Mouse (Mus musculus) lung, postnatal 0 days (tissue): ENCODE results near the gene Kcne1l. TPM values are rescaled to one million over a fixed set of nuclear protein-coding genes. Genes with fewer than 3 reads are reported as not detected.

Source experiments
- ATAC-seq: fragments of 200-750 bp; cut with Nextera tagmentation; 2 replicates; pipeline ENCODE4 v1.8.0; 2017; ENCODE audit warnings: moderate library complexity
- DNase-seq: peaks from one replicate; pipeline ENCODE4 v3.0.0-alpha.2; 2016; ENCODE audit warnings: low spot score
- H3K27ac ChIP-seq: fragments of 300-500 bp; sonication (generic); 2 replicates; pipeline ENCODE4 v1.5.1; 2014; ENCODE audit warnings: antibody characterized with exemption, mild to moderate bottlenecking, low read length, mixed read lengths
- H3K27me3 ChIP-seq: fragments of 300-500 bp; sonication (generic); replicated peaks from 2 replicates; pipeline ENCODE4 v1.6.1; 2014; ENCODE audit warnings: low read length, mixed read lengths; ENCODE audit not compliant: insufficient read depth
- H3K36me3 ChIP-seq: fragments of 300-500 bp; sonication (generic); 2 replicates; pipeline ENCODE4 v1.6.1; 2014; ENCODE audit warnings: low read length, mixed read lengths; ENCODE audit not compliant: insufficient read depth
- H3K4me1 ChIP-seq: fragments of 300-500 bp; sonication (generic); 2 replicates; pipeline ENCODE4 v1.6.1; 2014; ENCODE audit warnings: antibody characterized with exemption, low read depth, low read length, mixed read lengths; ENCODE audit not compliant: insufficient read depth
- H3K4me2 ChIP-seq: fragments of 300-500 bp; sonication (generic); replicated peaks from 2 replicates; pipeline ENCODE4 v1.6.1; 2014; ENCODE audit warnings: low read depth, mild to moderate bottlenecking, low read length, moderate library complexity, mixed read lengths
- H3K4me3 ChIP-seq: fragments of 300-500 bp; sonication (generic); 2 replicates; pipeline ENCODE4 v1.5.1; 2014; ENCODE audit warnings: low read depth, low read length
- H3K9ac ChIP-seq: fragments of 300-500 bp; sonication (generic); replicated peaks from 2 replicates; pipeline ENCODE4 v1.6.1; 2014; ENCODE audit warnings: low read depth, mild to moderate bottlenecking
- H3K9me3 ChIP-seq: fragments of 300-500 bp; sonication (generic); 2 replicates; pipeline ENCODE4 v1.6.1; 2016; ENCODE audit warnings: low read length, mixed read lengths
- CTCF ChIP-seq: IDR thresholded peaks from 2 replicates; pipeline ENCODE4 v1.5.1; 2016; ENCODE audit warnings: antibody characterized with exemption, mild to moderate bottlenecking
- EP300 ChIP-seq: IDR thresholded peaks from 2 replicates; pipeline ENCODE4 v1.6.1; 2016; ENCODE audit warnings: antibody characterized with exemption, mild to moderate bottlenecking, control low read depth
- WGBS: fragments of 180-500 bp; shearing (Covaris S2); extraction: QIAGEN DNeasy Blood & Tissue Kit; methylation state at CpG from one replicate; pipeline ENCODE4 v1.1.7; 2014; 5-methylcytosine and 5-hydroxymethylcytosine counted together
- polyA plus RNA-seq: library from polyadenylated mRNA; unstranded; fragments of >200 nt; fragmentation: Nextera tagmentation; extraction: Ambion mirVana; gene quantifications from 2 replicates; pipeline ENCODE4 v1.2.1, GENCODE M21; 2015

Gene Kcne1l
- polyA plus RNA-seq, 1 experiment from 2014 or later = 3.0 TPM

DNA sequence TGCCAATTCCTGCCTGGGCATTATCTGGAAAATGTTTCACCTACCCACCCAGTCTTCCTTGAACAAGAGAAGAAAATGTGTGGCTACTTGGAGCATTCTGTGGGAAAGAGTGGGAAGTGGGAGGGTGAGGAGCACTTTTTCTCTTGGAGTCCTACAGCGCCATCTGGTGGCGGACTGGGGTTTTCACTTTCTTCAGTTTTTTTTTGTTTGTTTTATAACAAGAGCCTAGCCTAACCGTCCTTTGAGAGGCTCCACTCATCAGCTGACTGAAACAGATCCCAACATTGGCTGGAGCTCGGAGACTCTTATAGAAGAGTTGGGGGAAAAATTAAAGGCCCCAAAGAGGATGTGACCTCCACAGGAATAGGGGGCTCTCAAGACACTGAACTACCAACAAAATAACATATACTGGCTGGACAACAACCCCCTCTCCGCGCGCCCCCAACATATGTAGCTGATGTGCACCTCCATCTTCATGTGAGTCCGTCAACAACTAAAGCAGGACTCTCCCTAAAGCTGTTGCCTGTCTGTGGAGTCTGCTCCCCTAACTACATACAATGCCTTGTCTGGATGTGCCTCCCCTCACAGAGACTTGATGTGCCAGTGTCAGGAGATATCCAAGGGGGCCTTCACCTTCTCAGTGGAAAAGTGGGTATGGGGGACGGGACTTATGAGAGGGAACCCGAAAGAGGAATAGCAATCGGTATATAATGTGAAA is 8.4 kb upstream of the Kcne1l start:
- DNase-seq (peak; percentile 76), ATAC-seq (no peak; the same call in 1 of the 2 replicates)
- H3K4me2 ChIP-seq = no peak overlapping the region
- H3K36me3 ChIP-seq = no peaks in the 10 kb centered on the region
- H3K4me1 ChIP-seq = no peaks in the 10 kb centered on the region
- H3K27me3 ChIP-seq = no peaks in the 10 kb centered on the region
- H3K27ac ChIP-seq = no peak overlapping the region
- no peak overlapping the region for H3K4me3 ChIP-seq
- no peaks in the 10 kb centered on the region for H3K9me3 ChIP-seq
- TF ChIP-seq EP300 (no peak), CTCF (peak; percentile 76)
- 52% methylated on average over 11 of the region's 11 CpGs for WGBS
- no peak overlapping the region for H3K9ac ChIP-seq

DNA sequence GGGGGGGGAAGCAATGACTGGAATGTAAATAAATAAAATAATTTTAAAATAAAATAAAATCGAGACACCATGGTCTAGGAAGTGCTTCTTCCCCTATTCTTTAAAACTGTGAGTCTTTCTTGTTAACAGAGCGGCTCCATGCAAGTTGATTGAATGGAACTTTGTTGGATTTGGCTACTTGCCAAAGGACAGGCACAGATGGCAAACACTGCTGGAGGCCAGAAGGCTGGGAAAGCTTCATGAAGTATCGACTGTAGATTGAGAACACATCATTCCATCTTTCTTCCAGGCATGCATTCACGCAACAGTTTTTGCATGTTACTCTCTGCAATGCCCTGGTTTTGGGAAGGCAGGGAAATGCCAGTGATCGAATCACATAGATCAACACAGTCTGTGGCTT is 4.3 kb upstream of the Kcne1l start:
- Histone ChIP-seq H3K4me1 (no peaks in the 10 kb centered on the region), H3K27me3 (no peaks in the 10 kb centered on the region), H3K36me3 (no peaks in the 10 kb centered on the region), H3K9me3 (no peaks in the 10 kb centered on the region), H3K27ac (no peak overlapping the region), H3K9ac (no peak overlapping the region), H3K4me3 (no peak overlapping the region), H3K4me2 (no peak overlapping the region)
- TF ChIP-seq CTCF (no peak), EP300 (no peak)
- DNase-seq (no peak), ATAC-seq (no peak)
- WGBS = 33% methylated on average over 5 of the region's 5 CpGs

DNA sequence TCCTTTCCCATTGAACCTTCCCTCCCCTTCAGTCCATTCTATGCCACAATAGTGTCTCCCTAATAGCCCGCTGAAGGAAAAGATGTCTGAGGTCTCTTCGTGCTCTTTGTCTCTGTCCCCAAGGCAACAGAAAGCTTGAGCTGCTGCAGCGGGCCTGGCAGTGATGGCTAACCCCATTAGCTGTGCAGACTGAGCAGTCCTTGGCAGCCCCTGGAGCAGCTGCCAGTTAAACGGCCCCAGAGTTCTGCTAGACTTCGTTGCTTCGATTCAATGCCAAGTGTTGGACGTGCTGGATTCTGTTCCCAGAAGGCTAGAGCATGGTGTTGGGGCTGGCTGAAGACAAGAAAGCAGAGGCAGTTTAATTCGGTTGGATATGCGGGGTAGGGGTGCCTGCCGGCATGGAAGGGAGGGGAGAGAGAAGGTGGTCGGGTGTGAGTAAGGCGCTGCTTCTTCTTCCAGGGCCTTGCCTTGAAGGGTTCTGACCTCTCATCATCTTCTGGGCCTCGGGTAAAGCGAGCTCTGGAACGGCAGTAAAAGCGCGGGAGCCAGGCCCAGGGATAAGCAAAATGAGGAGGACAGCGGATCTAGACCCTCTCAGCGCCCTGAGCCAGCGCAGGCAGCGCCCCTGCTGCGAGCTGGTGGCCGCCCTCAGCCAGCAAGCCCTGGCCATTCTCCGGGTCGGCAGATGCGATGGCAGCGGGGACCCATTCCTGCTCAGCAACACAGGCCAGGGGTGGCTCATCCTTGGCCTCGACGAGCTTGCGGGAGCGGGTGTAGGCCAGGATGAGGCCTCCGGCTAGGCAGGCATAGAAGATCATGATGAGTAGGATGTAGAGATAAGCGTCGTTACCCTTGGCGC is 855 bp downstream of the Kcne1l start:
- ATAC-seq = no peak

DNA sequence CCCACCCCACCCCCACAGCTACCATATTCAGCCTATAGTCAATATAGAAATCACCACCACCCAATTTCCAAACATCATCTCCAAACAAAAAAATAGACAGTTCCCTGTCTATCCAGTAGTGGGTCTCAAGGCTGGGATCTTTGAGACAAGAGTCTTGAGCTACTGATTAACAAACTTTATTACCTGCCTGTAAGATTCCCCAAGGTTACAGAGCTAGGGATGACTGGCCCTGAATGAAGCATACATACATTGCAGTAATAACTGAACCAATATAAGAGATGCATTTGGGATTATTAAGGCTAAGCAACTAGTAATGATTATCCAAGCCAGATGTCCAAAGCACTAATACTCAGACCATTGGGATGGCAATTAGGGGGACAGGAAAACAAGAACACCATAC is 1.5 kb downstream of the Kcne1l start:
- no peak overlapping the region for H3K9ac ChIP-seq
- no peak for TF ChIP-seq EP300
- TF ChIP-seq CTCF = no peak
- H3K27ac ChIP-seq = no peak overlapping the region
- DNase-seq (no peak), ATAC-seq (no peak)
- no peaks in the 10 kb centered on the region for H3K36me3 ChIP-seq
- H3K27me3 ChIP-seq = no peaks in the 10 kb centered on the region
- no peak overlapping the region for H3K4me3 ChIP-seq
- H3K4me2 ChIP-seq = no peak overlapping the region
- no peaks in the 10 kb centered on the region for H3K4me1 ChIP-seq
- no peaks in the 10 kb centered on the region for H3K9me3 ChIP-seq

More for the DNA sequence above, 855 bp downstream of the Kcne1l start:
- Histone ChIP-seq H3K36me3 (no peaks in the 10 kb centered on the region), H3K9me3 (no peaks in the 10 kb centered on the region), H3K4me1 (no peaks in the 10 kb centered on the region), H3K27me3 (no peaks in the 10 kb centered on the region), H3K4me2 (peak overlapping the region; percentile 46), H3K27ac (no peak overlapping the region), H3K9ac (no peak overlapping the region), H3K4me3 (0 out of 2 replicates have a peak overlapping the region, but pooled peaks have one; percentile 5)
- TF ChIP-seq EP300 = no peak
- TF ChIP-seq CTCF = no peak
- no peak for DNase-seq
- 36% methylated on average over 35 of the region's 35 CpGs for WGBS

DNA sequence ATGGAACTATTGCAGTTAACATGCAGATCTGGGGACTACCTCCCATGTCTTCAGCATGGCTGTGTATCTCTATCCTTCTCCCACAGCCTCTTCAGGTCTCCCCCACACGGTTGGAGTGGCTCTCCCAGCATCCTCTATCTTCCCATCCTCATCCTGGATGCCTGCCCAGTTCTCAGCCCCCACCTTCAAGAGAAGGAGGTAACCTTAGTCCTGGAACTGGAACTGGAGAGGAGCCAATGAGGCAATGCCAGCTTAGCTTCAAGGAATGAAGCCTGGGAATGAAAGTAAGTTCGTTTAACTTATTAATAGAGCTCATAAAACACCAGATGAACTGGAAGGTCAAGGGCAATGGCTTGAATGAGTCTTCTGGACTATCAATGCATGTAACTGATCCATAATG is 2.6 kb downstream of the Kcne1l start:
- no peaks in the 10 kb centered on the region for H3K27me3 ChIP-seq
- H3K9me3 ChIP-seq = no peaks in the 10 kb centered on the region
- H3K4me1 ChIP-seq = no peaks in the 10 kb centered on the region
- no peaks in the 10 kb centered on the region for H3K36me3 ChIP-seq
- H3K9ac ChIP-seq = no peak overlapping the region
- 42% methylated on average over 2 of the region's 2 CpGs for WGBS
- H3K27ac ChIP-seq = no peak overlapping the region
- no peak for ATAC-seq
- no peak for DNase-seq
- H3K4me3 ChIP-seq = no peak overlapping the region
- no peak overlapping the region for H3K4me2 ChIP-seq
- no peak for TF ChIP-seq EP300
- no peak for TF ChIP-seq CTCF

DNA sequence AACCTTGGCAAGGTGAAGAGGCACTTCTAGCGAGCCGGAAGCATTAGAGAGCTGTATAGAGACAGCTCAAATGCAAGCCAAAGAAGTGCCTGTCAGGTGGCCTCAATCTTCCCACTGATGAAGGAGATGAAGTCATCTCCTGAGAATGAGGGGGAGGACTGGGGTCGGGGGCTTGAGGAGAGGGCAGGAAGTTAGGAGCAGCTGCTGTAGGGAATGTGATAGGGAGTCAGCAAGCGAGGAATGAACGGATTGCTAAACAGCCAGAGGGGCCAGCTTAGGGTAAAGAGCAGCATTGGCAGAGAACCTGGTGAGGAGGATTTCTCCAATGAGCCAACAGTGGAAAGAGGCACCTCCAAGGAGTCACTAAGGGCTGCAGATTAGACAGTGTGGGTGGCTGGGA is 20.2 kb downstream of the Kcne1l start:
- no peak overlapping the region for H3K9ac ChIP-seq
- H3K36me3 ChIP-seq = no peaks in the 10 kb centered on the region
- no peaks in the 10 kb centered on the region for H3K27me3 ChIP-seq
- WGBS = 17% methylated on average over 5 of the region's 5 CpGs
- no peak overlapping the region for H3K4me3 ChIP-seq
- H3K4me1 ChIP-seq = no peaks in the 10 kb centered on the region
- TF ChIP-seq CTCF = no peak
- TF ChIP-seq EP300 = no peak
- H3K9me3 ChIP-seq = no peaks in the 10 kb centered on the region
- ATAC-seq (no peak), DNase-seq (no peak)
- H3K4me2 ChIP-seq = no peak overlapping the region
- no peak overlapping the region for H3K27ac ChIP-seq
